Mouse (Mus musculus): ENCODE results near the gene Rundc3a. TPM values are rescaled to one million over a fixed set of nuclear protein-coding genes. Genes with fewer than 3 reads are reported as not detected.

Rundc3a gene
- total RNA-seq (2023): 4.6 TPM

DNA sequence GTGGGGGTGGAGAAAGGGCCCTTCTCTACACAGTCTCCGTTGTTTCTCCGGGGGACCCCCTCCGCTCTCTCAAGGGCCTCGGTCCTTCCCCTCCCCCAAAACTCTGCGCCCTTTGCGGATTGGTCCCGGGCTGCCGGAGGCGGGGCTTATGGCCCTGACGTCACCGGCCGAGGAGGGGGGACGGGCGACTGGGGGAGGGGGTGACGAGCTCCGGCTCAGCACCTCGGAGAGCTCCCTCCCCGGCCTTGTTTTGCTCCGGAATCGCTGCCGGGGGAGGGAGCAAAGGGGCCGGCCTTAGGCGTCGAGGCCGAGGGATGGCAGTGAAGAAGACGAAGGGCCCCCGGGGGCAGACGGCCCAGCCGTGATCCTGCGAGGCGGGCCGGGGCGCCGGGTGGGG, at the start of gene Rundc3a:
Gene Rundc3a (plus strand): TSS at position 166 of the 397 bp plus-strand sequence.

DNA sequence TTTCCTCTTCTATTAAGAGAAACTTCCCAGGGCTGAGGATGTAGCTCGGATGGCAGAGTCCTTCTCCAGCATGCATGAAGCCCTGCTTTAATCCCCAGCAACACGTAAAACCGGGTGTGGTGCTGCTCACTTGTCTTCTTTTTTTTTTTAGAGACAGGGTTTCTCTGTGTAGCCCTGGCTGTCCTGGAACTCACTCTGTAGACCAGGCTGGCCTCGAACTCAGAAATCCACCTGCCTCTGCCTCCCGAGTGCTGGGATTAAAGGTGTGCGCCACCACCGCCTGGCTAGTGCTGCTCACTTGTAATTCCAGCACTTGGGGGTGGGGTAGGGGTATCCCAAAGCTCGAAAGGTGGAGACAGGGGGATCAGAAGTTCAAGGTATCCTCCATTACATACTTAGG, 27.1 kb upstream of the Rundc3a start, which contains the start of gene Slc4a1:
Gene Slc4a1 (minus strand): TSS at position 101 of the 400 bp plus-strand sequence.

DNA sequence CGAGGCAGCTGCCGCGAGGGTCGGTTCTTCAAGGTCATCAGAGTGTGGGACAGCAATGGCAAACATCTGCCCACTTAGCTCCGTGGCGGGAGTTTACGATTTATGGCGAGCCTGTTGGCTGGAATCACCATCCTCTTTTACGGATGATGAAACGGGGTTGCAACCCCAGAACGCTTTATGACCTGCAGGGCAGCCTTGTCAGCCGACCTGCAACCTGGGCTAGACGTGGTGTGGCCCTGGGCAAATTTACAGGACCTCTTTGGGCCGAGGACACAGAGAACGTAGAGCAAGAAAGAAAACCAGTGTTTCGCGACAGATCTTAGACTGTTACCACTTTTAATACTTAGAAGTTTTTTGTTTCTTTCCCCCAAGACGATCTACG, 14.6 kb downstream of the Rundc3a start, which contains the start of gene Slc25a39:
Gene Slc25a39 (minus strand): TSS at position 113 of the 382 bp plus-strand sequence.

GRCm38 (mm10) chr11:102430121-102431017, 37.2 kb downstream of the Rundc3a start, which contains the start of gene Grn:
Gene Grn, plus strand, starts transcription at chr11:102430315.

DNA sequence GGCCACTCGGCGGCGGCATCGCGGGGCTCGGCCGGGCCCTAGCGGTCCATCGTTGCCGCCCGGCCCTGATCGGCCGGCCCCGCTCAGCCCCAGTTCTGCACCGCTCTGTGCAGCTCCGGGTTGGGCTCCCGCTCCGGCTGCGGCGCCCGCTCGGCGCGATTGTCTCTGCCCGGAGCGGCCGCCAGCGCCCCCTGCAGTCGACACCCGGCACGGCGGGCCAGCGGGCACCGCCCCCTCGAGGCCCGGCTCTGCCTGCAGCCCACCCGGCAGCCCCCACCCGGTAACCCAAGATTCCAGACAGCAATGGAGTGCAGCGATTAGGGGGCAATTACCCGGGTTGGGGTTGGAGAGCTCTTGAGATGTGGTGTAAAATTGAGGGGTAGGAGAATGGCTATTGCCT, 54.3 kb downstream of the Rundc3a start, which contains the start of gene Fam171a2:
Gene Fam171a2 (minus strand): TSS at position 186 of the 400 bp plus-strand sequence.

Other genes starting within 250 kb of the Rundc3a start
- not detected for gene Nags, start 247.9 kb upstream of the Rundc3a start, total RNA-seq (2023)
- 4.0 TPM for gene Tmem101, start 237.0 kb upstream of the Rundc3a start, total RNA-seq (2023)
- 51.5 TPM for gene Lsm12, start 208.1 kb upstream of the Rundc3a start, total RNA-seq (2023)
- gene G6pc3, start 203.8 kb upstream of the Rundc3a start, total RNA-seq (2023): 31.9 TPM
- 155 TPM for gene Hdac5, start 163.2 kb upstream of the Rundc3a start, total RNA-seq (2023)
- not detected for gene BC030867, start 144.5 kb upstream of the Rundc3a start, total RNA-seq (2023)
- gene Asb16, start 124.7 kb upstream of the Rundc3a start, total RNA-seq (2023): not detected
- gene Tmub2, start 108.5 kb upstream of the Rundc3a start, total RNA-seq (2023): 42.0 TPM
- 74.1 TPM for gene Atxn7l3, start 96.8 kb upstream of the Rundc3a start, total RNA-seq (2023)
- 114 TPM for gene Ubtf, start 73.7 kb upstream of the Rundc3a start, total RNA-seq (2023)
- gene Slc4a1, start 27.2 kb upstream of the Rundc3a start, total RNA-seq (2023): 12.5 TPM
- gene Slc25a39, start 14.5 kb downstream of the Rundc3a start, total RNA-seq (2023): 32.5 TPM
- gene Grn, start 36.9 kb downstream of the Rundc3a start, total RNA-seq (2023): 19.6 TPM
- gene Fam171a2, start 54.3 kb downstream of the Rundc3a start, total RNA-seq (2023): not detected
- 23.1 TPM for gene Itga2b, start 76.7 kb downstream of the Rundc3a start, total RNA-seq (2023)
- gene Gpatch8, start 163.0 kb downstream of the Rundc3a start, total RNA-seq (2023): 57.9 TPM
- gene Gm11627, start 186.1 kb downstream of the Rundc3a start, total RNA-seq (2023): not detected
- not detected for gene Fzd2, start 211.0 kb downstream of the Rundc3a start, total RNA-seq (2023)

Data from CD4-positive naive resting alpha-beta T cell, adult 76 days (primary cell).